Mouse (Mus musculus): ENCODE data around the gene Spsb4. TPM values are rescaled to one million over a fixed set of nuclear protein-coding genes. Genes with fewer than 3 reads are reported as not detected.

Gene Spsb4
- total and polyA plus RNA-seq, 3 experiments, result not detected

DNA sequence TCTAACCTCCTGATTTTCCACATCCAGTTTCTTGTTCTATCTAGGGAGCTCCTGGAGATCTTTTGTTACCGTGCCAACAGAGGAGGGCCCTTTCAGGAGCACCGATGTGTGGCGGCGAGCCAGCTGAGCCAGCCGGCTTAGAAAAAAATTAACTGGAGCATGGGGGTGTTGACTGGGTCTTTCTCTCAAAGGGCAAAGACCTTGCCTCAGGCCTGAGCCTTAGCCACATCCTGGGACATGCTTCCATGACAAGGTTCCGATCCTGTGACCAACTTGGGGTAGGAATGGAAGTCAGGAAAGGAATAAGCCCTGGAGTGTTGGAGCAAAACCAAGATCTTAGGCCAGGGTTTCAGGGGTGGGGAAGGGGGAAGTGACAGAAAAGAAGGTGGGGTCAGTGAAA lies 2.9 kb downstream of the Spsb4 start:
- Histone ChIP-seq H3K9me3 (replicated peaks; ENCODE audit: insufficient read depth, low read length) (no peaks in the 10 kb centered on the region), H3K27me3 (ENCODE audit: control insufficient read depth in 1 of 2, insufficient read depth in 2 of 2, low read length in 2 of 2) (no peaks in the 10 kb centered on the region), H3K27ac (ENCODE audit: control insufficient read depth, low read depth, low read length) (no peak overlapping the region), H3K9ac (ENCODE audit: control insufficient read depth, low read depth, low read length, poor library complexity, severe bottlenecking) (no peak overlapping the region), H3K4me1 (ENCODE audit: control insufficient read depth in 1 of 2, insufficient read depth in 2 of 2, low read length in 2 of 2) (no peaks in the 10 kb centered on the region), H3K36me3 (ENCODE audit: control insufficient read depth in 1 of 2, insufficient read depth in 2 of 2, low read length in 2 of 2) (no peaks in the 10 kb centered on the region), H3K4me3 (ENCODE audit: control insufficient read depth in 1 of 2, insufficient read depth in 1 of 2, low read depth in 2 of 2, low read length in 2 of 2) (no peak overlapping the region), H3K79me2 (ENCODE audit: control insufficient read depth, insufficient read depth, low read length, poor library complexity) (no peaks in the 10 kb centered on the region)
- no peak for TF ChIP-seq JUND (IDR thresholded peaks at IDR 0.05; ENCODE audit: low read depth, low read length)
- no peak for TF ChIP-seq E2F4 (IDR thresholded peaks at IDR 0.05; ENCODE audit: borderline replicate concordance, low read depth, low read length)
- TF ChIP-seq MYB (IDR thresholded peaks at IDR 0.05; ENCODE audit: low read depth, low read length), result no peak
- TF ChIP-seq MYC (IDR thresholded peaks at IDR 0.05; ENCODE audit: low read depth, low read length), result no peak
- no peak for TF ChIP-seq POLR2AphosphoS2 (IDR thresholded peaks at IDR 0.05; ENCODE audit: low read length)
- no peak for TF ChIP-seq ELF1 (IDR thresholded peaks at IDR 0.05; ENCODE audit: low read depth, low read length)
- TF ChIP-seq POLR2AphosphoS5 (IDR thresholded peaks at IDR 0.05; ENCODE audit: borderline replicate concordance, low read depth, low read length), result no peak
- TF ChIP-seq ETS1 (IDR thresholded peaks at IDR 0.05; ENCODE audit: low read depth, low read length), result no peak
- no peak for TF ChIP-seq RAD21 (IDR thresholded peaks at IDR 0.05; ENCODE audit: low read depth, low read length)
- TF ChIP-seq HCFC1 (IDR thresholded peaks at IDR 0.05; ENCODE audit: low read depth, low read length), result no peak
- TF ChIP-seq ZC3H11A (IDR thresholded peaks at IDR 0.05; ENCODE audit: low read depth, low read length), result no peak
- no peak for TF ChIP-seq POLR2A (IDR thresholded peaks at IDR 0.05; ENCODE audit: control insufficient read depth in 1 of 2, insufficient read depth in 1 of 2, low read depth in 1 of 2, low read length in 2 of 2, poor library complexity in 1 of 2)
- no peak for TF ChIP-seq BHLHE40 (IDR thresholded peaks at IDR 0.05; ENCODE audit: borderline replicate concordance, low read depth, low read length)
- TF ChIP-seq SMC3 (IDR thresholded peaks at IDR 0.05; ENCODE audit: low read depth, low read length), result no peak
- no peak for TF ChIP-seq TBP (IDR thresholded peaks at IDR 0.05; ENCODE audit: low read depth, low read length)
- no peak for TF ChIP-seq CHD1 (IDR thresholded peaks at IDR 0.05; ENCODE audit: low read depth, low read length)
- DNase-seq (ENCODE audit: low read depth, low spot score), result no peak

DNA sequence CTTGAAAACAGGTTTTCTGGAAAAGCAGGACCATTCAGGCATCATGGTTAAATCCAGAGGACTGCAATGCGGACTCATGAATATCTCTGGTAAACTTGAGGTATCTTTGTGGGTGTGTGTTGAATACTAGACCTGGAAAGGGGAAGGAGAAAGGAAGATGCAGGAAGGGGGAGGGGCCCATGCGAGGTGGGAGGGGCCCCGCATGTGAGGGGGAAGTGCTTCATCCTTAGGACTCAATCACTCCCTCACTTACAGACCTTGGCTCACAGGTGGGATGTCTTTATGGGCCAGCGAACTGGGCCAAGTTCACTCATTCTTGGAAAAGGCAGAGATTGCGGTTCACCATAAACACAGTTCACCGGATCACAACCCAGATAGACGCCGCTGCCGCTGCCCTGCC lies 4.9 kb downstream of the Spsb4 start:
- Histone ChIP-seq H3K4me3 (ENCODE audit: control insufficient read depth in 1 of 2, insufficient read depth in 1 of 2, low read depth in 2 of 2, low read length in 2 of 2) (no peak overlapping the region), H3K27ac (ENCODE audit: control insufficient read depth, low read depth, low read length) (no peak overlapping the region), H3K9ac (ENCODE audit: control insufficient read depth, low read depth, low read length, poor library complexity, severe bottlenecking) (no peak overlapping the region), H3K4me1 (ENCODE audit: control insufficient read depth in 1 of 2, insufficient read depth in 2 of 2, low read length in 2 of 2) (no peaks in the 10 kb centered on the region), H3K9me3 (replicated peaks; ENCODE audit: insufficient read depth, low read length) (no peaks in the 10 kb centered on the region), H3K27me3 (ENCODE audit: control insufficient read depth in 1 of 2, insufficient read depth in 2 of 2, low read length in 2 of 2) (no peaks in the 10 kb centered on the region), H3K79me2 (ENCODE audit: control insufficient read depth, insufficient read depth, low read length, poor library complexity) (no peaks in the 10 kb centered on the region), H3K36me3 (ENCODE audit: control insufficient read depth in 1 of 2, insufficient read depth in 2 of 2, low read length in 2 of 2) (no peaks in the 10 kb centered on the region)
- DNase-seq (ENCODE audit: low read depth, low spot score), result no peak
- TF ChIP-seq ZNF384 (IDR thresholded peaks at IDR 0.05; ENCODE audit: low read depth, low read length) (no peak), CTCF (IDR thresholded peaks at IDR 0.05 in 2 of 3, conservative IDR thresholded peaks at IDR 0.05 in 1 of 3; ENCODE audit: control insufficient read depth in 1 of 3, insufficient read depth in 1 of 3, low read depth in 2 of 3, low read length in 3 of 3, poor library complexity in 1 of 3, severe bottlenecking in 1 of 3) (no peak), SMC3 (IDR thresholded peaks at IDR 0.05; ENCODE audit: low read depth, low read length) (no peak), EP300 (IDR thresholded peaks at IDR 0.05; ENCODE audit: low read depth in 1 of 2, low read length in 2 of 2) (no peak), GABPA (IDR thresholded peaks at IDR 0.05; ENCODE audit: low read depth, low read length) (no peak), ZC3H11A (IDR thresholded peaks at IDR 0.05; ENCODE audit: low read depth, low read length) (no peak), KAT2A (conservative IDR thresholded peaks at IDR 0.05; ENCODE audit: low read depth, low read length) (no peak), TCF12 (IDR thresholded peaks at IDR 0.05; ENCODE audit: low read depth, low read length) (no peak), ZKSCAN1 (IDR thresholded peaks at IDR 0.05; ENCODE audit: low read depth, low read length) (no peak), MEF2A (IDR thresholded peaks at IDR 0.05; ENCODE audit: extremely low read depth, insufficient replicate concordance, low read depth, low read length, poor library complexity, severe bottlenecking) (no peak), RAD21 (IDR thresholded peaks at IDR 0.05; ENCODE audit: low read depth, low read length) (no peak), SIN3A (IDR thresholded peaks at IDR 0.05; ENCODE audit: low read length) (no peak), JUND (IDR thresholded peaks at IDR 0.05; ENCODE audit: low read depth, low read length) (no peak), MAFK (IDR thresholded peaks at IDR 0.05; ENCODE audit: borderline replicate concordance, low read depth, low read length) (no peak), CHD1 (IDR thresholded peaks at IDR 0.05; ENCODE audit: low read depth, low read length) (no peak), TBP (IDR thresholded peaks at IDR 0.05; ENCODE audit: low read depth, low read length) (no peak), ELF1 (IDR thresholded peaks at IDR 0.05; ENCODE audit: low read depth, low read length) (no peak), NRF1 (IDR thresholded peaks at IDR 0.05; ENCODE audit: insufficient read depth, low read depth, low read length, poor library complexity, severe bottlenecking) (no peak), GATA1 (IDR thresholded peaks at IDR 0.05; ENCODE audit: low read depth, low read length) (no peak), MAZ (IDR thresholded peaks at IDR 0.05; ENCODE audit: low read depth, low read length) (no peak)

Measured in MEL (cell line).